Mouse (Mus musculus) heart, adult 2 months (tissue): ENCODE results near the gene Slc7a1.

ENCODE experiments used
- CTCF ChIP-seq: fragments of 200-600 bp; IDR thresholded peaks from 2 replicates; pipeline ENCODE4 v1.8.1; 2022; ENCODE audit warnings: antibody characterized with exemption, mild to moderate bottlenecking, moderate library complexity
- EP300 ChIP-seq: fragments of 200-500 bp; IDR thresholded peaks from 2 replicates; pipeline ENCODE4 v1.6.1; 2011; ENCODE audit warnings: low read depth, low read length, control low read depth; ENCODE audit not compliant: insufficient read depth

- no peak for TF ChIP-seq CTCF
- TF ChIP-seq EP300, result no peak
Measured at GRCm38 (mm10) chr5:148344374-148344773, 55.3 kb downstream of the Slc7a1 start.
